Mouse (Mus musculus): ENCODE results near the gene Thegl. TPM values are rescaled to one million over a fixed set of nuclear protein-coding genes. Genes with fewer than 3 reads are reported as not detected.
"Not testable (repeated sequence)": the region's sequence is repeated elsewhere in the genome, so short reads cannot be mapped to it uniquely, and the experiment has no call there.

The Thegl gene
- polyA plus RNA-seq, 1 experiment from 2014 or later: 0.71 TPM

DNA sequence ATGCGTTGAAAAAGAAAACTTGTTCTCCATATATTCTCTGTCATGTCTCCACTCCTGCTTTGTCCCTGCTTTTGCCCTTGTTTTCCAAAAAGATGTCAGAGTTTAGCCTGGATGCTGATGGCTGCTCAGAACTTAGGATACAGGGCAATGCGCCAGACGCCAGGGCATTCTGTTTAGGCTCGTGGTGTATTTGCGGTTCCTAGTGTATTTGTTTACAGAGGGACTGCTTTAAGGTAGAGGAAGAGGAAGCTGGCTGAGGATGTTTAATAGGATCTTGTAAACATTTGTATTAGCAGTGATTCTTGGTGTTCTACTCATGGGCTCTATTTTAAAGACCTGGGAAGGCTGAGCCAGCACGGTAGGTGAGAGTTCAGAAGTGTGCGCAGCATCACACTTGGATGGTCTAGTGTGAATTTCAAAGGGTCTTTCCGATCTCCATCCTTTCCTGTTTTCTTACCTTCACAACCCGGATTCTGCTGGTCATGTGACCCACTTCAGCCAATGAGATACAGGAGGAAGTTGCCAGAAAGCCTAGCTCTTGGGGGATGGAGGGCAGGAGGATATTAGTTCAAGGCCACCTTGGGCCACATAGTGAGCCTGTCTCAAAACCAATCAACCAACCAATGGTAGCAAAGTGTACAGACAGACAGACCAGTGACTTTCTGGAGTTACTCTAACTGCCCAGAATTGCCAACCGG, 70.1 kb downstream of the Thegl start:
- H3K4me2 ChIP-seq: no peak overlapping the region
- 80% methylated on average over 10 of the region's 10 CpGs for WGBS
- no peak overlapping the region for H3K4me3 ChIP-seq
- no peaks in the 10 kb centered on the region for H3K27me3 ChIP-seq
- no peak overlapping the region for H3K27ac ChIP-seq (replicated peaks)
- ATAC-seq (ENCODE audit: low FRiP score, low read depth): no peak
- H3K4me1 ChIP-seq (replicated peaks): peaks cover 6% of the 10 kb centered on the region; the same call in 1 of the 2 replicates
- no peak overlapping the region for H3K9ac ChIP-seq
- H3K9me3 ChIP-seq: no peaks in the 10 kb centered on the region
- H3K36me3 ChIP-seq: no peaks in the 10 kb centered on the region

DNA sequence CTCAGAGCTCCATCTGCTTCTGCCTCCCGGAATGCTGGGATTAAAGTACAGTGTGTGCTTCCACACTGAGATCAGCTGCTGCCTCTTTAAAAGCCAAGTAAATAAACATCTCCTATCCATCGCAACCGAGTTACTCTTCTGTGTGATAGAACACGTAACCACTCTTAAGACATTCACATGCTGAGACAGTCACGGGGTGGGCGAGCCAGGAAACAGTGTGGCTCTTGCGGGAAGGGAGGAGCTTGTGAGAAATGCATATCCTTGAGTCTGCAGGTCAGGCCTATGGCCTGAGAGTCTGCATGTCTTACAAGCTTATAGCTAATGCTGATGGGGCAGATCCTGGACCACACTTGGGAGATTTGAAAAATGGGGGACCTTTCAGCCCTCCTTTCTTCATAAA, 70.7 kb downstream of the Thegl start:
- 86% methylated on average over 7 of the region's 7 CpGs for WGBS
- ATAC-seq (ENCODE audit: low FRiP score, low read depth): no peak
- no peak overlapping the region for H3K9ac ChIP-seq
- peaks cover 6% of the 10 kb centered on the region; the same call in 1 of the 2 replicates for H3K4me1 ChIP-seq (replicated peaks)
- H3K27ac ChIP-seq (replicated peaks): no peak overlapping the region
- no peaks in the 10 kb centered on the region for H3K27me3 ChIP-seq
- H3K36me3 ChIP-seq: no peaks in the 10 kb centered on the region
- H3K4me2 ChIP-seq: no peak overlapping the region
- H3K9me3 ChIP-seq: no peaks in the 10 kb centered on the region
- H3K4me3 ChIP-seq: no peak overlapping the region

DNA sequence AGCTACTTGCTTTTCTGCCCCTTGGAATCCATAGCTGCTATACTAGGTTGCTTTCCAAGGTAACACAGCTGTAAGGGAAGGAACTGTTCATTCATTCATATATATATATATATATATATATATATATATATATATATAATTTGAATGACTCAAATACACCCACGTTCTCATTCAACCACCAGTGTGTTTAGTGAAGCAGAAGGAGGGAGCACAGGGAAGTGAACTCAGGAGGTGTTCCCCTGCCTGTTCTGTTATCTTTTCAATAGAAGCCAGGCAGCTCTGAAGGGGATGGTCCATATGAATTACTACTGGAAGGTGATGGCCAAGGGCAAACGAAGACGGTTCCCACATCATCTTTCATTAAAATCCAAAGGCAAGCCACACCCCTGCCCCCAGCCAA, 71.3 kb downstream of the Thegl start:
- H3K27ac ChIP-seq (replicated peaks): no peak overlapping the region
- 83% methylated on average over 3 of the region's 3 CpGs for WGBS
- H3K27me3 ChIP-seq: no peaks in the 10 kb centered on the region

DNA sequence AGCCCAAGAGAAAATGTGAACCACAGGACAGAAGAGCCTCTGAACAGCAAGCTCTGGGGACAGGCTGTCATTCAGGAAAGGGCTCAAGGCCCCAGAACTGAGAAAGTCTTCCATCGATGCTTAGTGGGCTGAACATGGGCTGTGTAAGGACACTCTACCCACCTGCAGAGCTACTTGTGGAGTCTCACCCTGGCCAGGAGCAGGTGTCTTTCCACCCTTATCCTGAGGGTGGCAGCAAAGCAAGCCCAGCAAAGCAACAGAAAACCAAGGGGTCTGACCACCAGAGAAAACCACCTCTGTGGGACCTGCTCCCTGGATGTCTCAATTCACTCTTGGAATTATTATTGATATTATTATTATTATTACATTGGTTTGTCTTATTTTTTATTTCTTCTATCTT, 73.5 kb downstream of the Thegl start:
- Histone ChIP-seq H3K4me2 (no peak overlapping the region), H3K27ac (replicated peaks) (no peak overlapping the region; the same call in 1 of the 2 replicates)
- ATAC-seq (ENCODE audit: low FRiP score, low read depth): no peak

More for the DNA sequence above, 71.3 kb downstream of the Thegl start:
- no peak for ATAC-seq (ENCODE audit: low FRiP score, low read depth)
- no peak overlapping the region for H3K4me3 ChIP-seq
- H3K4me1 ChIP-seq (replicated peaks): peaks cover 6% of the 10 kb centered on the region; the same call in 1 of the 2 replicates
- H3K4me2 ChIP-seq: no peak overlapping the region
- no peaks in the 10 kb centered on the region for H3K9me3 ChIP-seq
- no peak overlapping the region for H3K9ac ChIP-seq
- no peaks in the 10 kb centered on the region for H3K36me3 ChIP-seq

GRCm38 (mm10) chr5:77089901-77090300, 74.1 kb downstream of the Thegl start:
- H3K4me1 ChIP-seq (replicated peaks): peaks cover 11% of the 10 kb centered on the region
- H3K9ac ChIP-seq: no peak overlapping the region
- H3K27ac ChIP-seq (replicated peaks): peak overlapping the region; percentile 57
- H3K27me3 ChIP-seq: no peaks in the 10 kb centered on the region
- H3K4me3 ChIP-seq: no peak overlapping the region
- no peaks in the 10 kb centered on the region for H3K9me3 ChIP-seq
- 37% methylated on average over 8 of the region's 8 CpGs for WGBS
- H3K4me2 ChIP-seq: no peak overlapping the region
- H3K36me3 ChIP-seq: no peaks in the 10 kb centered on the region
- no peak; the same call in 1 of the 2 replicates for ATAC-seq (ENCODE audit: low FRiP score, low read depth)

More for the DNA sequence above, 73.5 kb downstream of the Thegl start:
- Histone ChIP-seq H3K27me3 (no peaks in the 10 kb centered on the region), H3K9me3 (no peaks in the 10 kb centered on the region), H3K36me3 (no peaks in the 10 kb centered on the region), H3K4me1 (replicated peaks) (peaks cover 6% of the 10 kb centered on the region; the same call in 1 of the 2 replicates), H3K9ac (no peak overlapping the region), H3K4me3 (no peak overlapping the region)
- WGBS: 63% methylated on average over 1 of the region's 1 CpGs

GRCm38 (mm10) chr5:77090521-77091096, 74.8 kb downstream of the Thegl start:
- peak overlapping the region; percentile 50; the same call in 1 of the 2 replicates for H3K27ac ChIP-seq (replicated peaks)
- no peak overlapping the region for H3K9ac ChIP-seq
- ATAC-seq (ENCODE audit: low FRiP score, low read depth): no peak
- H3K4me2 ChIP-seq: no peak overlapping the region; the same call in 1 of the 2 replicates
- 54% methylated on average over 5 of the region's 5 CpGs for WGBS
- H3K4me3 ChIP-seq: no peak overlapping the region
- peaks cover 16% of the 10 kb centered on the region for H3K4me1 ChIP-seq (replicated peaks)
- no peaks in the 10 kb centered on the region for H3K9me3 ChIP-seq
- no peaks in the 10 kb centered on the region for H3K36me3 ChIP-seq
- no peaks in the 10 kb centered on the region for H3K27me3 ChIP-seq

GRCm38 (mm10) chr5:77091923-77092322, 76.1 kb downstream of the Thegl start:
- Histone ChIP-seq H3K4me2 (no peak overlapping the region), H3K27me3 (peaks cover 4% of the 10 kb centered on the region; the same call in 1 of the 2 replicates), H3K27ac (replicated peaks) (0 out of 2 replicates have a peak overlapping the region, but pooled peaks have one; percentile 11), H3K9me3 (no peaks in the 10 kb centered on the region), H3K36me3 (no peaks in the 10 kb centered on the region), H3K4me3 (no peak overlapping the region), H3K9ac (no peak overlapping the region), H3K4me1 (replicated peaks) (peaks cover 16% of the 10 kb centered on the region)
- 83% methylated on average over 3 of the region's 3 CpGs for WGBS
- no peak for ATAC-seq (ENCODE audit: low FRiP score, low read depth)

DNA sequence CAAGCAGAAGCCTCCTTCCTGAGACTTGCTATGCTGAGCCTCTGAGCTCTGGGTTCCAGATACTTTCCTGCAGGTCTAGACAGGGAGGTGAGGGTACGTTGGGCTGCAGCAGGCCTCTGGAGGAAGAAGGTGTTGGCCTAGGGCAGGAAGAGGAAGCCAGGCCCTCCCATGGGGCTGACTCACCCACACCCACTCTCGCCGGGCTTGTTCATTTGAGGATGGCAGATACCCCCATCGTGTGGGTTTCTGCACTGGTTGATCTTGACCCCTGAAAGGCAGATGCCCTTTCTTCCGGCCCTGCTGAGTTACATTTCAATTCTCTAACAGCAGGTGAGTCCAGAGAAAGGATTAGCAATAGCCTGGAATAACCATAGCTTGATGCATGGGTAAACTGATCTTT, 76.7 kb downstream of the Thegl start:
- H3K9ac ChIP-seq: no peak overlapping the region
- no peaks in the 10 kb centered on the region for H3K36me3 ChIP-seq
- ATAC-seq (ENCODE audit: low FRiP score, low read depth): no peak
- 84% methylated on average over 5 of the region's 5 CpGs for WGBS
- H3K4me1 ChIP-seq (replicated peaks): peaks cover 16% of the 10 kb centered on the region
- no peak overlapping the region for H3K27ac ChIP-seq (replicated peaks)
- no peak overlapping the region for H3K4me3 ChIP-seq
- peaks cover 5% of the 10 kb centered on the region; the same call in 1 of the 2 replicates for H3K27me3 ChIP-seq
- H3K9me3 ChIP-seq: no peaks in the 10 kb centered on the region
- peak overlapping the region; percentile 32 for H3K4me2 ChIP-seq

DNA sequence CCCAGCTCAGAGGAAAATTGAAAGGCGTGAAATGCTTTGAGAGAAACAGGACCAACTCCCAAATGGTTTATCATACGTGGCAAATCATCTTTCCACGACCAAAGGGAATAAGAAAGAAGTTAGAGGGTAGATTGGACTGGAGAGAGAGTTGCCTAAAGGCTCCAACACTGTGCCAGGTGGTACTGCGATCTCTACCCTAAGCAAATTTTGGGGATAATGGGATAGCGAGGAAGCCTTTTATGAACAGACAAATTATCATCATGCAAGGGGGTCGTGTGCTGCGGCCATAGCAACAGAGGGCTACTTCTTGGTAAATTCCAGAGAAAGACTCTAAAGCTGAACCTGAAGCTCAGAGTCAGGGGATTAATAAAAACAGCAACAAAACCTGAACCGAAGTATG, 78.1 kb downstream of the Thegl start:
- H3K9ac ChIP-seq: peak overlapping the region; percentile 59; the same call in 1 of the 2 replicates
- peak overlapping the region; percentile 59 for H3K4me3 ChIP-seq
- H3K27me3 ChIP-seq: peaks cover 5% of the 10 kb centered on the region; the same call in 1 of the 2 replicates
- no peaks in the 10 kb centered on the region for H3K36me3 ChIP-seq
- ATAC-seq (ENCODE audit: low FRiP score, low read depth): no peak
- peak overlapping the region; percentile 99 for H3K4me2 ChIP-seq
- peaks cover 16% of the 10 kb centered on the region for H3K4me1 ChIP-seq (replicated peaks)
- H3K9me3 ChIP-seq: no peaks in the 10 kb centered on the region
- WGBS: 20% methylated on average over 8 of the region's 8 CpGs
- H3K27ac ChIP-seq (replicated peaks): no peak overlapping the region

DNA sequence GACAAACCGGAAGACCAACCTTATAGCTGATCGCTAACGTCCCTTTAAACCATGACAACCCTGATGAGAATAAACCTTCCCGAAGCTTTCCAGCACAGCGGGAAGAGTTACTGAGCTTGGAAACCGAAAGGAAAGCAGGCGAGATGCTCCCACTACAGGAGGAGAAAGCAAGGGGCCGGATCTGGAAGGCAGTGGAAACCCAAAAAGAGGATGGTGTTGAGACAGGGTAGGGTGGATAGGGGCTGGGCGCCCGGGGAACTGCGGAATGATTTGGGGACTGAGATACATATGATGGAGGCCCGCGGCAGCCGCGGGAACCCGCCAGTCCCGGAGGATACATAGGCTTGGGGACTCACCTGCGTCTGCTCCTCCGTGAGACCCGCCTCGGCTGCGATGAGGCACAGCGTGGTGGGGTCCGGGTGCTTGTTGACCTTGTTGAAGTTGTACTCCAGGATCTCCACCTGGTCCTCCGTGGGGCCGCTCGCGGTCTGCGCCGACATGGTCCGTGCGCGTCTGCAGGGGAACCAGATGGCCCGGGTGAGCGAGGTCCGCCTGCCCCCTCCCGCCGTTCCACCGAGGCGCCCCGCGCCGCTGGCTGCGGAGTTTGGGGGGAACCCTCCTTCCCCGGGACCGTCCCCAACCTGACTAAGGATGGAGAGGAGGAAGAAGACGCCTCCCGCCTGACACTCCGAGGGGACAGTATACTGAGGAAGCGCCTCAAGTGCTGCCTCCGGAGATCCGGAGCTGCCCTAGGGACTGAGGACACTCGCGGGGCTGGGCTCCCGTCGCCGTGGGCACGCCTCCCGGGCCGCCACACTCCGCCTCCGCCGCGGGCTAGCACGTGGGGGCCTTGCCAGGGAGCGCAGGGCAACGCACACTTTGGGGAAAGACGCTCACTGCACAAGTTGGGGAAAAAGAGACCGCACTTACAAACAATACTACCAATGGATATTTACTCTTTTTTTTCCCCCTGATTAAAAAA, 79.0 kb downstream of the Thegl start:
- ATAC-seq (ENCODE audit: low FRiP score, low read depth): peak; percentile 76
- H3K27ac ChIP-seq (replicated peaks): peak overlapping the region; percentile 70
- under 1% methylated on average over 67 of the region's 69 CpGs for WGBS

GRCm38 (mm10) chr5:77096194-77096593, 80.4 kb downstream of the Thegl start:
- H3K4me2 ChIP-seq; H3K36me3 ChIP-seq; H3K9ac ChIP-seq; H3K4me1 ChIP-seq (replicated peaks); H3K4me3 ChIP-seq; H3K27me3 ChIP-seq; H3K27ac ChIP-seq (replicated peaks); ATAC-seq (ENCODE audit: low FRiP score, low read depth); H3K9me3 ChIP-seq: not testable (repeated sequence)
- 85% methylated on average over 3 of the region's 3 CpGs for WGBS

More for the DNA sequence above, 79.0 kb downstream of the Thegl start:
- Histone ChIP-seq H3K27me3 (peaks cover 5% of the 10 kb centered on the region; the same call in 1 of the 2 replicates), H3K4me3 (peak overlapping the region; percentile 59), H3K9me3 (no peaks in the 10 kb centered on the region), H3K36me3 (no peaks in the 10 kb centered on the region), H3K4me2 (peak overlapping the region; percentile 99), H3K9ac (peak overlapping the region; percentile 59), H3K4me1 (replicated peaks) (peaks cover 13% of the 10 kb centered on the region)

Measured in hindbrain, embryonic 15.5 days (tissue).